Mouse (Mus musculus): Measurements from ENCODE around the gene Lrrc14b.

The Lrrc14b gene

GRCm38 (mm10) chr13:74363859-74364235 lies at the start of gene Lrrc14b:
Lrrc14b (minus strand) TSS chr13:74364005.
- DNase-seq (ENCODE audit: low read depth, low spot score): no peak

GRCm38 (mm10) chr13:74399298-74399839 lies 35.6 kb upstream of the Lrrc14b start, which contains the start of gene Ftl1-ps1:
Ftl1-ps1 (plus strand) TSS chr13:74399694.
- DNase-seq (ENCODE audit: low read depth, low spot score): peak; percentile 98

GRCm38 (mm10) chr13:74391156-74391555 lies 27.4 kb upstream of the Lrrc14b start:
- DNase-seq (ENCODE audit: low read depth, low spot score): no peak

- peak; percentile 85 for DNase-seq (ENCODE audit: low read depth, low spot score)
Measured at GRCm38 (mm10) chr13:74390371-74390990, 26.7 kb upstream of the Lrrc14b start, which contains the start of gene Zfp72. Zfp72 (minus strand) TSS chr13:74390836.

GRCm38 (mm10) chr13:74389730-74390129 lies 25.9 kb upstream of the Lrrc14b start:
- DNase-seq (ENCODE audit: low read depth, low spot score): no peak

- DNase-seq (ENCODE audit: low read depth, low spot score): no peak
Measured at GRCm38 (mm10) chr13:74382289-74382688, 18.5 kb upstream of the Lrrc14b start.

GRCm38 (mm10) chr13:74381533-74382276 lies 17.9 kb upstream of the Lrrc14b start:
- no peak for DNase-seq (ENCODE audit: low read depth, low spot score)

- DNase-seq (ENCODE audit: low read depth, low spot score): no peak
Measured at GRCm38 (mm10) chr13:74363176-74363858, 488 bp downstream of the Lrrc14b start.

- no peak for DNase-seq (ENCODE audit: low read depth, low spot score)
Measured at GRCm38 (mm10) chr13:74362218-74362617, 1.6 kb downstream of the Lrrc14b start.

GRCm38 (mm10) chr13:74356491-74356890 lies 7.3 kb downstream of the Lrrc14b start:
- no peak for DNase-seq (ENCODE audit: low read depth, low spot score)

GRCm38 (mm10) chr13:74350435-74350906 lies 13.3 kb downstream of the Lrrc14b start:
- no peak for DNase-seq (ENCODE audit: low read depth, low spot score)

- DNase-seq (ENCODE audit: low read depth, low spot score): peak; percentile 99
Measured at GRCm38 (mm10) chr13:74349566-74350434, 14.0 kb downstream of the Lrrc14b start, which contains the start of the genes Sdha and Ccdc127. Sdha (minus strand) TSS chr13:74350280. Ccdc127 (plus strand) TSS chr13:74350309.

GRCm38 (mm10) chr13:74341036-74341435 lies 22.8 kb downstream of the Lrrc14b start:
- peak; percentile 84 for DNase-seq (ENCODE audit: low read depth, low spot score)

- DNase-seq (ENCODE audit: low read depth, low spot score): no peak
Measured at GRCm38 (mm10) chr13:74329321-74329720, 34.5 kb downstream of the Lrrc14b start.

GRCm38 (mm10) chr13:74317170-74317849 lies 46.5 kb downstream of the Lrrc14b start, which contains the start of gene Pdcd6:
Pdcd6 (minus strand) TSS chr13:74317580.
- peak; percentile 100 for DNase-seq (ENCODE audit: low read depth, low spot score)

- DNase-seq (ENCODE audit: low read depth, low spot score): no peak
Measured at GRCm38 (mm10) chr13:74316789-74317169, 47.0 kb downstream of the Lrrc14b start.

GRCm38 (mm10) chr13:74316386-74316785 lies 47.4 kb downstream of the Lrrc14b start:
- peak; percentile 49 for DNase-seq (ENCODE audit: low read depth, low spot score)

GRCm38 (mm10) chr13:74314616-74315015 lies 49.2 kb downstream of the Lrrc14b start:
- DNase-seq (ENCODE audit: low read depth, low spot score): no peak

All from ZHBTc4 (cell line).